Mouse (Mus musculus) right cerebral cortex, postnatal 36 days (tissue): ENCODE data around the gene Ctdnep1.
A peak's percentile ranks its signal among the peaks of the same experiment; 100 is the strongest.
"Not testable (repeated sequence)": the region's sequence is repeated elsewhere in the genome, so short reads cannot be mapped to it uniquely, and the experiment has no call there.

ENCODE experiments used
- DNase-seq, 2 experiments: peaks; one replicate each; pipeline ENCODE4 v3.0.0; 2022; ENCODE audit warnings: low spot score in 2 of 2, mixed read lengths in 1 of 2

Ctdnep1 gene

GRCm38 (mm10) chr11:69950807-69951459 lies 30.0 kb upstream of the Ctdnep1 start:
- DNase-seq = no peak

GRCm38 (mm10) chr11:69952274-69952673 lies 28.7 kb upstream of the Ctdnep1 start:
- no peak for DNase-seq

GRCm38 (mm10) chr11:69953267-69953915 lies 27.6 kb upstream of the Ctdnep1 start:
- no peak for DNase-seq

- not testable (repeated sequence) for DNase-seq
Measured at GRCm38 (mm10) chr11:69955618-69956017, 25.3 kb upstream of the Ctdnep1 start.

- no peak for DNase-seq
Measured at GRCm38 (mm10) chr11:69956218-69956617, 24.7 kb upstream of the Ctdnep1 start.

GRCm38 (mm10) chr11:69960616-69961015 lies 20.3 kb upstream of the Ctdnep1 start:
- no peak for DNase-seq

- DNase-seq = no peak
Measured at GRCm38 (mm10) chr11:69961841-69962240, 19.1 kb upstream of the Ctdnep1 start.

- no peak for DNase-seq
Measured at GRCm38 (mm10) chr11:69964650-69965270, 16.2 kb upstream of the Ctdnep1 start, which contains the start of gene Cldn7. Gene Cldn7 (plus strand): TSS chr11:69964779.

GRCm38 (mm10) chr11:69965271-69966005 lies 15.5 kb upstream of the Ctdnep1 start:
- DNase-seq = no peak

GRCm38 (mm10) chr11:69966006-69966859 lies 14.7 kb upstream of the Ctdnep1 start:
- DNase-seq = no peak

GRCm38 (mm10) chr11:69966860-69967517 lies 14.0 kb upstream of the Ctdnep1 start:
- no peak for DNase-seq

- DNase-seq = no peak
Measured at GRCm38 (mm10) chr11:69968793-69969192, 12.2 kb upstream of the Ctdnep1 start.

- DNase-seq = no peak
Measured at GRCm38 (mm10) chr11:69970222-69970621, 10.7 kb upstream of the Ctdnep1 start.

GRCm38 (mm10) chr11:69970775-69971174 lies 10.2 kb upstream of the Ctdnep1 start:
- no peak for DNase-seq

- no peak for DNase-seq
Measured at GRCm38 (mm10) chr11:69974907-69975306, 6.0 kb upstream of the Ctdnep1 start.

GRCm38 (mm10) chr11:69976271-69976670 lies 4.7 kb upstream of the Ctdnep1 start:
- DNase-seq = no peak

GRCm38 (mm10) chr11:69979827-69980195 lies 1.1 kb upstream of the Ctdnep1 start:
- DNase-seq = no peak

- peak; percentile 98 to 99 for DNase-seq
Measured at GRCm38 (mm10) chr11:69980196-69981140, 488 bp upstream of the Ctdnep1 start.

- no peak for DNase-seq
Measured at GRCm38 (mm10) chr11:69982225-69982624, 1.3 kb downstream of the Ctdnep1 start, which contains the start of gene Elp5. Gene Elp5 (minus strand): TSS chr11:69982517.

GRCm38 (mm10) chr11:69982877-69983276 lies 1.9 kb downstream of the Ctdnep1 start:
- DNase-seq = no peak
